Comparison of ENCODE assay signal across 8 mouse cellular contexts in the genomic region with DNA sequence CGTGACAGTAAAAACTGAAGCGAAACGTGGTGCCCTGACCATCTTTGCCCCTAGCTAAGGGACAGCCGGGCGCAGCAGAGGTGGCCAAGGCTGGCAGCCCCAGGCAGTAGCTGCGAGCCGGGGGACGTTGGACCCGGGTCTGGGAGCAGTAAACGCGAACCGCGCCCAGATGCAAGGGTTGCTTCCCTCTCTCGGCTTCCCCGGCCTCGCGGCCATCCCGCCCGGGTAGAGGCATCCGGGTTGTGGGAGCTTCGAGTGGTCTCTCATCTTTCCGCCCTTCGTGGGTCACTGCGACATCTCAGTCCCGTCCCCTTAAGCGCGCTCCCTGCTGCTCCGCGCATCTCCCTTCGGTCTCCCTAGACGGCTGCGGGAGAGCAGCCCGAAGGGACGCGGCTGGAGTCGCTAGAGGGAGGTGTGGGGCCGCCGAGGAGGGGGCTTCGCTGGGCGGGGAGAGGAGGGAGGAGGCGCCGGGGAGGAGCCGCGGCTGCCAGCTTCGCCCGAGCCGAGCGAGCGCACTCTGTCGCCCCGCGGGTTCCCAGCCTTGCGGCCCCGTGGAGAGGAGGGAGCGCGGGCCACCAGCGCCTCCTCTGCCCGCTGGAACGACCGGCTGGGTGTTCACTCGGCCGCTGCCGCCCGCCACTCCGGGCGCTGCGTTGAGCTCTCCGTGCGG. TPM values are rescaled to one million over a fixed set of nuclear protein-coding genes. Genes with fewer than 3 reads are reported as not detected.
DNase-seq lines count a peak whose midpoint lies in the region; ATAC-seq lines count a peak whose summit lies in the region.

No protein-coding gene starts in this region.

- 0 out of 2 replicates have a peak, but pooled peaks cover 3% of the 10 kb centered on the region for H3K27me3 ChIP-seq in hindbrain, embryonic 13.5 days

- WGBS in hindbrain, embryonic 13.5 days = under 1% methylated on average over 63 of the region's 69 CpGs

- peak overlapping the region; percentile 96 for H3K27ac ChIP-seq in hindbrain, embryonic 13.5 days

- H3K36me3 ChIP-seq in hindbrain, embryonic 13.5 days = peaks cover 1% of the 10 kb centered on the region; the same call in 1 of the 2 replicates

- H3K9ac ChIP-seq in hindbrain, embryonic 13.5 days = peak overlapping the region; percentile 92

- H3K4me3 ChIP-seq in hindbrain, embryonic 13.5 days = peak overlapping the region; percentile 90

- DNase-seq in NIH3T3 (ENCODE audit: low read depth) = peak; percentile 95
- DNase-seq in cerebellum, adult 9-10 months = peak; percentile 75
- DNase-seq in frontal cortex, postnatal 10 days (ENCODE audit: low spot score in 2 of 2) = peak; percentile 72 to 86
- peak; percentile 59 to 73 for DNase-seq in layer of hippocampus, postnatal 25 days (ENCODE audit: extremely low spot score in 1 of 2, low spot score in 1 of 2)
- peak; percentile 91 for DNase-seq in lung, postnatal 14 days
- DNase-seq in ovary, postnatal 36 days (ENCODE audit: low spot score) = peak; percentile 92
- DNase-seq in thymus, postnatal 14 days = peak; percentile 95

- H3K4me1 ChIP-seq in hindbrain, embryonic 13.5 days (replicated peaks) = peaks cover 11% of the 10 kb centered on the region; the same call in 1 of the 2 replicates

- no peaks in the 10 kb centered on the region for H3K9me3 ChIP-seq in hindbrain, embryonic 13.5 days

- ATAC-seq in hindbrain, embryonic 13.5 days (ENCODE audit: low FRiP score) = peak; percentile 94

- peak overlapping the region; percentile 81 for H3K4me2 ChIP-seq in hindbrain, embryonic 13.5 days

RNA-seq across cellular contexts. Expression of a gene that starts 0.5 kb away (rescaled TPM):
- 43.1 and 44.8 TPM in 2 replicates for polyA plus RNA-seq in hindbrain, embryonic 13.5 days (2015; fragmentation: Nextera tagmentation; extraction: Ambion mirVana)
- 10 to 100 TPM; 37.0 to 37.2 TPM for total RNA-seq in layer of hippocampus, postnatal 25 days (2021)

Comparison
In these comparisons a context has a peak if more than half of its experiments do, and no peak if none do; other contexts are left out.
1. Peak in every context shown above with its lines: DNase-seq, ATAC-seq, H3K4me3 ChIP-seq and H3K27ac ChIP-seq.